Mouse (Mus musculus) WW6 (cell line): ENCODE results near the gene Tpp1.
A peak's percentile ranks its signal among the peaks of the same experiment; 100 is the strongest.
"Not testable (repeated sequence)": the region's sequence is repeated elsewhere in the genome, so short reads cannot be mapped to it uniquely, and the experiment has no call there.

Experiments used
- DNase-seq: peaks from one replicate; pipeline ENCODE4 v3.0.0-alpha.2; 2013; ENCODE audit warnings: low read depth, low spot score

Tpp1 gene

GRCm38 (mm10) chr7:105762517-105763270, 10.7 kb upstream of the Tpp1 start:
- no peak for DNase-seq

- no peak for DNase-seq
Observed at GRCm38 (mm10) chr7:105761813-105762484, 9.9 kb upstream of the Tpp1 start.

GRCm38 (mm10) chr7:105753281-105753680, 1.2 kb upstream of the Tpp1 start:
- no peak for DNase-seq

GRCm38 (mm10) chr7:105752716-105753115, 681 bp upstream of the Tpp1 start:
- DNase-seq = no peak

GRCm38 (mm10) chr7:105747776-105748175, 4.3 kb downstream of the Tpp1 start:
- DNase-seq = no peak

- DNase-seq = peak; percentile 84
Observed at GRCm38 (mm10) chr7:105743926-105744590, 8.0 kb downstream of the Tpp1 start, which contains the start of gene Taf10. TSS of gene Taf10 (minus strand) at chr7:105744361.

- DNase-seq = not testable (repeated sequence)
Observed at GRCm38 (mm10) chr7:105743246-105743925, 8.6 kb downstream of the Tpp1 start.

- DNase-seq = not testable (repeated sequence)
Observed at GRCm38 (mm10) chr7:105742539-105743215, 9.4 kb downstream of the Tpp1 start.

GRCm38 (mm10) chr7:105741978-105742377, 10.1 kb downstream of the Tpp1 start:
- no peak for DNase-seq

GRCm38 (mm10) chr7:105740851-105741250, 11.2 kb downstream of the Tpp1 start:
- no peak for DNase-seq

- DNase-seq = no peak
Observed at GRCm38 (mm10) chr7:105740089-105740795, 11.8 kb downstream of the Tpp1 start.

GRCm38 (mm10) chr7:105738948-105739347, 13.1 kb downstream of the Tpp1 start:
- DNase-seq = no peak

GRCm38 (mm10) chr7:105738286-105738685, 13.7 kb downstream of the Tpp1 start:
- no peak for DNase-seq

- DNase-seq = no peak
Observed at GRCm38 (mm10) chr7:105737648-105738047, 14.4 kb downstream of the Tpp1 start.

GRCm38 (mm10) chr7:105736911-105737521, 15.0 kb downstream of the Tpp1 start, which contains the start of gene Rrp8:
TSS of gene Rrp8 (minus strand) at chr7:105737385.
- no peak for DNase-seq

GRCm38 (mm10) chr7:105736264-105736901, 15.7 kb downstream of the Tpp1 start, which contains the start of gene Ilk:
TSS of gene Ilk (plus strand) at chr7:105736592.
- DNase-seq = peak; percentile 56

GRCm38 (mm10) chr7:105735464-105735863, 16.6 kb downstream of the Tpp1 start:
- DNase-seq = not testable (repeated sequence)

- DNase-seq = no peak
Observed at GRCm38 (mm10) chr7:105734826-105735225, 17.2 kb downstream of the Tpp1 start.

GRCm38 (mm10) chr7:105733836-105734235, 18.2 kb downstream of the Tpp1 start:
- no peak for DNase-seq
